Mouse (Mus musculus) layer of hippocampus, adult 18-20 months (tissue): ENCODE measurements around the gene Capza2. TPM values are rescaled to one million over a fixed set of nuclear protein-coding genes. Genes with fewer than 3 reads are reported as not detected.
A peak's percentile ranks its signal among the peaks of the same experiment; 100 is the strongest.

Experiments
- DNase-seq, 2 experiments: peaks; one replicate each; pipeline ENCODE4 v3.0.0; 2022; ENCODE audit warnings: low spot score in 2 of 2
- total RNA-seq, 2 experiments: library from RNA; stranded (reverse); gene quantifications; 2 replicates each; pipeline ENCODE4 v1.2.3; 2021

Capza2 gene
- total RNA-seq, 2 experiments from 2014 or later = 288 to 300 TPM

GRCm38 (mm10) chr6:17637205-17638203, 1.5 kb downstream of the Capza2 start:
- DNase-seq = peak; percentile 54 to 57

DNA sequence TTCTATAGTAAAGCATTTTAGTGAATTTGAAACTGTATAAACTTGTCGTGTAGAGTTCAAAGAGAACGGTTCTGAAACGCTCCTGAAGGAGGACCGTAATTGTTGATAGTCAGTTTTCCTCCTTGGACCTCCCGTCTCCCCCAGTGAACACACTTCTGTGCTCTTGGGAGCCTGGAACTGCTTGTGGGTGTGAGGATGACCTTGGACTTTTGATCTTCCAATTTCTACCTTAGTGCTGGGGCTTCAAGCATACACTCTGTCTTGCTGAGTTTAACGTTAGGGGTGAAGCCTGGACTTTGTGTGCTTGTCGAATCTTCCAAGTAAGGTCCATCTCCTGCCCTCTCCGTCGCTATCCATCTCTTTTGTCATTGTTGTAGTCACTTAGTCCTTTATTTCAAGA, 4.0 kb downstream of the Capza2 start:
- no peak for DNase-seq

DNA sequence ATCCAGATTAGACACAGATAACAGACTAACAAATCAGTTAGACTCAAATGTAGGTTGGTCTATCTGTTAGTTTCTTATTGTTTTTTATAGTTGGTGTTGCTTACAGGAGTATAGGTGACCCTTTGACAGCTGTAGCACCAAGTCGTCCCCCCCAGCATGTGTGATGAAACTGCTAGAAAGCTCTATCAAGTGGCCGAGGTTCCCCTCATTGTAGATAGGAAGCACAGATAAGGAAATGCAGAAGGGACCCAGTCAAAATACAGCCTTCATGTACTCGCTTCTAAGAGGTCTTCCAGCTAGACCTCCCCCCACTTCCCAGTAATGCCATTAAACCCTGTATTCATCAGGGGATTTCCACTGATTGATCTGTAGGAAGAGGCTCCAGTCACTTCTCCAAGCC, 6.7 kb downstream of the Capza2 start:
- no peak for DNase-seq

DNA sequence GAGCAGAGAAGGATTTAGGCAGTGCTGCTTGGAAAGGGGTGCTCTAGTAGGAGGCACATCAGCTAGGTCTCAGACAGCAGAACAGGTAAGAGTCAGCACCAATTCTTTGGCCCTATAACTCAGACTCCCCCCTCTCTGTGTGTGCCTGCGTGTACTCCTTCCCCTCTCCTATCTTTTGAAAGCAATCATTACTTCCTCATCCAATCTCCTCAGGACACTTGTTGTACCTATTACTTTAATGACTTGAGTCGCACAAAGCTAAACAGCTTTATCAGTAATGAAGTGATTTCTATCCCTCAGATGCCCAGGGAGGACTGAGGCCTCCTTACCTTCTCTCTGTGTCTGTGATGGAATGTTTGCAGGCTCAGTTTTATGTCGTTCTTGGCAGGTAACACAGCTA, 10.1 kb downstream of the Capza2 start:
- no peak for DNase-seq

DNA sequence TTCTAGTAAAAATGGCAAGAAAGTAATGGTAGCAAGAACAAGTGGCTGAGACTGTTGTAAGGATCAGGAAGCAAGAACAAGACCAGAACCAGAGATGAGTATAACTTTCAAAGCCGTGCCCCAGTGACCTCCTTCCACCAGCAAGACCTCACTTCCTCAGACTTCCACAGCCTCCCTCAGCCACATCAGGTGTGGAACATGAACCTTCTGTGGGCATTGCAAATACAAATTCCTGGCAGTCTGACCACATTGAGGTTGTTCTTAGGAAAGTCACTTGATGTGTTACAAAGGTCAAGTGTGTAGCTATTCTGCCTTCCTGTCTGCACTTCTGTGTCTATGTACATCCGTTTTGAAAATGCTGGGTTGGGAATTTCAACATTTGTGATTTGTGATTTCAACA, 16.1 kb downstream of the Capza2 start:
- no peak for DNase-seq

DNA sequence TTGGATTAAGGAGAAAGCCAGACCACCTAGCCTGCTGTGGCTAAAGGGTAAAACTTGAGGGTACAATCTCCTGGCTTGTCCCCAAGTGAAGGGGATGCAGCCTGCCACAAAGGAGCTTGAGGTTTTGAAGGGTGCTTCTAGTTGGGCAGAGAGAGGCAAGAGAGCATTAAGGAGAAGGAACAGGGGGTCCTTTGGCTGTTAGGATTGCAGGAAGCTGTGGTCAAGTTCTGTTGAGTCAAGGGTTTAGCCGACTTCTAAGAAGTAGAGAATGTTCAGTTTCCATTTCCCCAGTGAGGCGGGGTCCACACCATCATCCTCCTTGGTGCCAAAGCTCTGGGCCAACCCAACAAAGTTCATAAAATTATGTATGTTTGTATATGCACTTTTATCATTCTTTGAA, 19.0 kb downstream of the Capza2 start:
- DNase-seq = no peak

GRCm38 (mm10) chr6:17657308-17657707, 21.3 kb downstream of the Capza2 start:
- peak; percentile 87 to 95 for DNase-seq

DNA sequence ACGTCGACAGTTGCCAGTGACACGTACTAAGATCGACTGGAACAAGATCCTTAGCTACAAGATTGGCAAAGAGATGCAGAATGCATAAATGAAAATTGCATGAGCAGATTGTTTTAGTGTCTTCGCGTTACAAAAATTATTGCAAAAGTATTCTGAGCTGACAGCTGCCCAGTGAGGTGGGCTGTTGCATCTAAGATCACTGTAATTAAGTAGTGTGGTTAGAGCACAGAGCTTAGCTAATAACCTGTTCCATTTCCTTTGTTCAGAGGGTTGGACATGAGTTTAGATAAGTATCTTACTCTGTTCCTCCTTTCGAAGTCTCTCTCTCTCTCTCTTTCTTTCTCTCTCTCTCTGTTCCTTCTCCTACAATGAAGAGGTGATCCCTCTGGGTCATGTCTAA, 29.3 kb downstream of the Capza2 start:
- DNase-seq = no peak

- no peak for DNase-seq
Observed at GRCm38 (mm10) chr6:17666024-17666423, 30.0 kb downstream of the Capza2 start.

GRCm38 (mm10) chr6:17667813-17668212, 31.8 kb downstream of the Capza2 start:
- no peak for DNase-seq

- DNase-seq = no peak
Observed at GRCm38 (mm10) chr6:17668334-17668733, 32.3 kb downstream of the Capza2 start.

GRCm38 (mm10) chr6:17669826-17670225, 33.8 kb downstream of the Capza2 start:
- DNase-seq = no peak

GRCm38 (mm10) chr6:17675019-17675756, 39.2 kb downstream of the Capza2 start:
- peak; percentile 27 to 54 for DNase-seq

- DNase-seq = no peak
Observed at GRCm38 (mm10) chr6:17677008-17677407, 41.0 kb downstream of the Capza2 start.

GRCm38 (mm10) chr6:17680266-17680925, 44.4 kb downstream of the Capza2 start:
- no peak for DNase-seq

- DNase-seq = no peak
Observed at GRCm38 (mm10) chr6:17681810-17682209, 45.8 kb downstream of the Capza2 start.

GRCm38 (mm10) chr6:17688676-17689075, 52.6 kb downstream of the Capza2 start:
- DNase-seq = no peak

GRCm38 (mm10) chr6:17692647-17693046, 56.6 kb downstream of the Capza2 start, which contains the start of gene St7:
TSS of gene St7 (plus strand) at chr6:17692933.
- DNase-seq = no peak

DNA sequence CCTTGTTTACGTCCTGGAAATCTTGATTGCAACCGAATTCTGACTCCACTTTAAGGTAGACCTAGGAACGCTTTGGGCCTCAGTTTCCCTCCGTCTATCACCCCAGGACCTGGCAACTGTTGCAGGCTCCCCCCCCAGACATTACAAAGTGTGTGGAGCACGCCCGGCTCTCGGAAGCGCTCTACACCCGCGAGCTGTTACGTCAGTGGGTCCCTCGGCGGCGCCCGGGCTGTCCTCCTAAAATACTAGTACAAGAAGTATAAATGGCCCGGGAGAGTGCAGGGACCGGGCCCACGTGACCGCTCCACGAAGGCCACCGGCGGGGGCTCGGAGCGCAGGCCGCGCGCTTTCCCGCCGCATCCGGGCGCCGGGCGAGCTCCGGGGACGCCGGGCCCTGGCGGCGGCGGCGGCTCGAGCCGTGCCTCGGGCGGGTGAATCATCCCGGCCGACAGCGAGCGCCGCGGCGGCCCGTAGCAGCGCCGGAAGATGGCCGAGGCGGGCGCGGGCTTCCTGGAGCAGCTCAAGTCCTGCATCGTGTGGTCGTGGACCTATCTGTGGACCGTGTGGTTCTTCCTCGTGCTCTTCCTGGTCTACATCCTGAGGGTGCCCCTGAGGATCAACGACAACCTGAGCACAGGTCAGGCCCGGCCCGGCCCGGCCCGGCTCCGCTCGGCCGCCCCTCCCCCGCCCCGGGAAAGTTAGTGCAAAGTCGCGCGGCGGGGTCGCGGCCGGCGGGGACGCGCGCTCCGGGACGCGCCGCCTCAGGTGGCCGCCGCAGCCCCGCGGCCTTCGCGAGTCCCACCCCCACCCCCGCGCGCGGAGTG, 57.9 kb downstream of the Capza2 start:
- DNase-seq = peak; percentile 38 to 59

GRCm38 (mm10) chr6:17694550-17694951, 58.5 kb downstream of the Capza2 start:
- peak; percentile 36 to 58 for DNase-seq

DNA sequence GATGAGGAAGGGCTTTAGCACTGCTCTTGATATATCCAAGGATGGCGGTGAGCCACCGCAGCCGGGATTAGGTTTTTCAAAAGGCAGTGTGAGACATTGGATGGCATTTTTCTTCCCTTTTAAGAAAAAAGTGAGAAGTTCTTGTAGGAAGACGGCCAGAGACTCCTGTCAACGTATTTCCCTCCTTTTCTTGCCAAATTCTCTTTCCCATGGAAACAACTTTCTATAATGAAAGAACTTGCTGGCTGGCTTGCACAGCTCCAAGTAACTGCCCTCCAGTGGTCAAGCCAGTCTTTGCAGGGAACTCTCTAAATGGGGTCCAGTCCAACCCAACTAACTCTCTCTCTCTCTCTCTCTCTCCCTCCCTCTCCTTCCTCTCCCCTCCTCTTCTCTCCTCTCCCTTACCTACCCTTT, 60.3 kb downstream of the Capza2 start:
- DNase-seq = peak; percentile 19 to 63
